Mouse (Mus musculus) cerebellum, adult 2 months (tissue): ENCODE measurements around the gene Tmem164.

ENCODE experiments used
- CTCF ChIP-seq: fragments of 200-500 bp; IDR thresholded peaks from 2 replicates; pipeline ENCODE4 v1.5.1; 2011; ENCODE audit warnings: low read depth, mild to moderate bottlenecking, control low read depth, low read length, moderate library complexity, borderline replicate concordance; ENCODE audit not compliant: insufficient read depth
- POLR2A ChIP-seq: fragments of 200-500 bp; IDR thresholded peaks from 2 replicates; pipeline ENCODE4 v1.6.1; 2011; ENCODE audit warnings: low read length, control low read depth, borderline replicate concordance; ENCODE audit not compliant: insufficient read depth

- no peak for TF ChIP-seq CTCF
- TF ChIP-seq POLR2A: no peak
These were observed 34.0 kb upstream of the Tmem164 start for GRCm38 (mm10) chrX:142647202-142647601.
